Mouse (Mus musculus) CH12.LX (cell line): Measurements from ENCODE around the gene Sypl. TPM values are rescaled to one million over a fixed set of nuclear protein-coding genes. Genes with fewer than 3 reads are reported as not detected.
A peak's percentile ranks its signal among the peaks of the same experiment; 100 is the strongest.

ENCODE experiments used
- DNase-seq: peaks from one replicate; pipeline ENCODE4 v3.0.0-alpha.2; 2013; ENCODE audit errors: extremely low read depth
- H3K27ac ChIP-seq: 2 replicates; pipeline ENCODE4 v1.5.1; 2012; ENCODE audit warnings: low read depth, mild to moderate bottlenecking, control low read depth, moderate library complexity; ENCODE audit not compliant: insufficient read depth
- H3K27me3 ChIP-seq: replicated peaks from 2 replicates; pipeline ENCODE3; 2012; ENCODE audit warnings: inconsistent platforms
- H3K36me3 ChIP-seq, 2 experiments: replicated peaks in 1 of 2; 2 replicates each; pipeline versions ENCODE3 to v1.6.1; 2012; ENCODE audit warnings: inconsistent platforms in 1 of 2, low read length in 1 of 2, mild to moderate bottlenecking in 1 of 2, mixed read lengths in 1 of 2, moderate library complexity in 1 of 2; ENCODE audit not compliant: control insufficient read depth in 1 of 2, insufficient read depth in 1 of 2
- H3K4me1 ChIP-seq, 2 experiments: 2 replicates each; pipeline ENCODE4 v1.6.1; 2012; ENCODE audit warnings: inconsistent platforms in 1 of 2, moderate library complexity in 1 of 2; ENCODE audit not compliant: insufficient read depth in 2 of 2, control insufficient read depth in 1 of 2
- H3K4me2 ChIP-seq: 2 replicates; pipeline ENCODE4 v1.6.1; 2012; ENCODE audit warnings: low read depth, mild to moderate bottlenecking, control low read depth; ENCODE audit not compliant: poor library complexity, insufficient read depth, severe bottlenecking
- H3K4me3 ChIP-seq, 3 experiments: fragments of 150-350 bp in 1 of 3; sonication (generic) in 1 of 3; replicated peaks in 1 of 3; 2 replicates each; pipeline versions ENCODE3 to v1.5.1; 2011 to 2012; ENCODE audit warnings: low read depth in 2 of 3, low read length in 2 of 3, mild to moderate bottlenecking in 2 of 3, moderate library complexity in 2 of 3, control low read depth in 1 of 3, improper control_type of control experiment in 1 of 3, inconsistent platforms in 1 of 3, mixed read lengths in 1 of 3; ENCODE audit not compliant: poor library complexity in 1 of 3
- H3K79me2 ChIP-seq: replicated peaks from 2 replicates; pipeline ENCODE4 v1.6.1; 2012; ENCODE audit warnings: mild to moderate bottlenecking, moderate library complexity; ENCODE audit not compliant: control insufficient read depth, poor library complexity, insufficient read depth, severe bottlenecking; ENCODE audit errors: extremely low read depth
- H3K9ac ChIP-seq: 2 replicates; pipeline ENCODE4 v1.6.1; 2012; ENCODE audit warnings: low read depth, mild to moderate bottlenecking, control low read depth, moderate library complexity; ENCODE audit not compliant: insufficient read depth
- H3K9me3 ChIP-seq: replicated peaks from 2 replicates; pipeline ENCODE3; 2012; ENCODE audit warnings: low read length, inconsistent platforms, mixed read lengths
- BHLHE40 ChIP-seq: IDR thresholded peaks from 2 replicates; pipeline ENCODE4 v1.6.1; 2011; ENCODE audit warnings: mild to moderate bottlenecking, low read depth, low read length, improper control_type of control experiment
- CHD1 ChIP-seq: IDR thresholded peaks from 2 replicates; pipeline ENCODE4 v1.6.1; 2012; ENCODE audit warnings: low read depth, low read length, improper control_type of control experiment, inconsistent platforms
- CTCF ChIP-seq, 2 experiments: IDR thresholded peaks in 1 of 2; conservative IDR thresholded peaks in 1 of 2; 2 replicates each; pipeline ENCODE4 v1.5.1; 2011 to 2012; ENCODE audit warnings: low read depth in 2 of 2, low read length in 2 of 2, improper control_type of control experiment in 1 of 2, inconsistent platforms in 1 of 2, mild to moderate bottlenecking in 1 of 2, moderate library complexity in 1 of 2
- E2F4 ChIP-seq: IDR thresholded peaks from 2 replicates; pipeline ENCODE4 v1.6.1; 2011; ENCODE audit warnings: low read depth, low read length, improper control_type of control experiment; ENCODE audit not compliant: insufficient replicate concordance
- ELF1 ChIP-seq: IDR thresholded peaks from 2 replicates; pipeline ENCODE4 v1.6.1; 2014; ENCODE audit warnings: low read depth, mild to moderate bottlenecking, inconsistent platforms, low read length, improper control_type of control experiment
- EP300 ChIP-seq: IDR thresholded peaks from 2 replicates; pipeline ENCODE4 v1.6.1; 2011; ENCODE audit warnings: low read length, improper control_type of control experiment
- ETS1 ChIP-seq: conservative IDR thresholded peaks from 2 replicates; pipeline ENCODE4 v1.6.1; 2012; ENCODE audit warnings: low read depth, mild to moderate bottlenecking, inconsistent platforms, low read length, improper control_type of control experiment, moderate library complexity
- GABPA ChIP-seq: IDR thresholded peaks from 2 replicates; pipeline ENCODE4 v1.6.1; 2012; ENCODE audit warnings: low read depth, low read length, improper control_type of control experiment, inconsistent platforms; ENCODE audit not compliant: insufficient replicate concordance
- HCFC1 ChIP-seq: IDR thresholded peaks from 2 replicates; pipeline ENCODE4 v1.6.1; 2012; ENCODE audit warnings: low read depth, mild to moderate bottlenecking, inconsistent platforms, low read length, improper control_type of control experiment
- IRF4 ChIP-seq: IDR thresholded peaks from 2 replicates; pipeline ENCODE4 v1.6.1; 2014; ENCODE audit warnings: low read depth, mild to moderate bottlenecking, inconsistent platforms, low read length, improper control_type of control experiment
- KAT2A ChIP-seq: IDR thresholded peaks from 2 replicates; pipeline ENCODE4 v1.6.1; 2012; ENCODE audit warnings: low read length, improper control_type of control experiment, inconsistent platforms; ENCODE audit not compliant: insufficient replicate concordance
- MAZ ChIP-seq: IDR thresholded peaks from 2 replicates; pipeline ENCODE4 v1.6.1; 2012; ENCODE audit warnings: low read depth, mild to moderate bottlenecking, inconsistent platforms, low read length, improper control_type of control experiment, moderate library complexity
- MEF2A ChIP-seq: IDR thresholded peaks from 2 replicates; pipeline ENCODE4 v1.6.1; 2014; ENCODE audit warnings: low read depth, mild to moderate bottlenecking, inconsistent platforms, low read length, improper control_type of control experiment, borderline replicate concordance
- MXI1 ChIP-seq: IDR thresholded peaks from 2 replicates; pipeline ENCODE4 v1.6.1; 2011; ENCODE audit warnings: mild to moderate bottlenecking, low read depth, low read length, improper control_type of control experiment
- NELFE ChIP-seq: IDR thresholded peaks from 2 replicates; pipeline ENCODE4 v1.6.1; 2011; ENCODE audit warnings: low read depth, low read length, improper control_type of control experiment
- NRF1 ChIP-seq: IDR thresholded peaks from 2 replicates; pipeline ENCODE4 v1.6.1; 2014; ENCODE audit warnings: low read depth, mild to moderate bottlenecking, inconsistent platforms, low read length, improper control_type of control experiment, moderate library complexity
- PAX5 ChIP-seq: IDR thresholded peaks from 2 replicates; pipeline ENCODE4 v1.6.1; 2012; ENCODE audit warnings: low read length, inconsistent platforms, mixed read lengths
- POLR2A ChIP-seq: IDR thresholded peaks from 2 replicates; pipeline ENCODE4 v1.6.1; 2011; ENCODE audit warnings: low read depth, mild to moderate bottlenecking, improper control_type of control experiment, low read length
- RAD21 ChIP-seq: IDR thresholded peaks from 2 replicates; pipeline ENCODE4 v1.6.1; 2011; ENCODE audit warnings: low read depth, mild to moderate bottlenecking, low read length, improper control_type of control experiment, moderate library complexity
- SIN3A ChIP-seq: IDR thresholded peaks from 2 replicates; pipeline ENCODE4 v1.6.1; 2012; ENCODE audit warnings: low read length, improper control_type of control experiment, inconsistent platforms
- SMC3 ChIP-seq: IDR thresholded peaks from 2 replicates; pipeline ENCODE4 v1.6.1; 2011; ENCODE audit warnings: low read depth, low read length, improper control_type of control experiment
- TBP ChIP-seq: conservative IDR thresholded peaks from 2 replicates; pipeline ENCODE4 v1.6.1; 2011; ENCODE audit warnings: low read depth, low read length, improper control_type of control experiment
- TCF12 ChIP-seq: IDR thresholded peaks from 2 replicates; pipeline ENCODE4 v1.6.1; 2014; ENCODE audit warnings: low read depth, mild to moderate bottlenecking, inconsistent platforms, low read length, improper control_type of control experiment
- UBTF ChIP-seq: IDR thresholded peaks from 2 replicates; pipeline ENCODE4 v1.6.1; 2012; ENCODE audit warnings: low read depth, mild to moderate bottlenecking, inconsistent platforms, low read length, improper control_type of control experiment, moderate library complexity
- USF1 ChIP-seq: IDR thresholded peaks from 2 replicates; pipeline ENCODE4 v1.6.1; 2014; ENCODE audit warnings: low read depth, mild to moderate bottlenecking, inconsistent platforms, low read length, improper control_type of control experiment
- USF2 ChIP-seq: conservative IDR thresholded peaks from 2 replicates; pipeline ENCODE4 v1.6.1; 2011; ENCODE audit warnings: low read depth, low read length, improper control_type of control experiment
- ZC3H11A ChIP-seq: IDR thresholded peaks from 2 replicates; pipeline ENCODE4 v1.6.1; 2012; ENCODE audit warnings: low read depth, mild to moderate bottlenecking, inconsistent platforms, low read length, improper control_type of control experiment
- ZKSCAN1 ChIP-seq: IDR thresholded peaks from 2 replicates; pipeline ENCODE4 v1.6.1; 2012; ENCODE audit warnings: low read depth, inconsistent platforms, low read length, improper control_type of control experiment, borderline replicate concordance
- ZMIZ1 ChIP-seq: IDR thresholded peaks from 2 replicates; pipeline ENCODE4 v1.6.1; 2012; ENCODE audit warnings: low read depth, mild to moderate bottlenecking, inconsistent platforms, low read length, improper control_type of control experiment
- dilution Hi-C: fragments of 300-500 bp; cut with MboI; formaldehyde crosslinking; loops from 2 replicates; pipeline ENCODE4 v1.14.3; 2020; ENCODE audit warnings: low sequenced_read_pairs; ENCODE audit not compliant: extremely low pct_unique_long_range_greater_than_20kb, extremely low pct_ligation_motif_present
- in situ Hi-C: fragments of 300-500 bp; cut with MboI; formaldehyde crosslinking; loops from 3 replicates; pipeline ENCODE4 v1.14.3; 2019; ENCODE audit warnings: low sequenced_read_pairs, low pct_ligation_motif_present, low pct_unique_long_range_greater_than_20kb, mixed read lengths
- polyA plus RNA-seq: library from polyadenylated mRNA; unstranded; fragments of >175 nt; gene quantifications from 2 replicates; pipeline ENCODE4 v1.2.1, GENCODE M21; 2012; ENCODE audit warnings: low read depth; ENCODE audit not compliant: insufficient read length
- total RNA-seq, 2 experiments: library from RNA; depleted of rRNA; stranded (reverse); fragments of 300-350 nt in 1 of 2; fragments of >200 nt in 1 of 2; gene quantifications; 2 replicates each; pipeline ENCODE4 v1.2.3; 2012 to 2014

Sypl gene
- total and polyA plus RNA-seq, 3 experiments: 7.5 to 33.4 (median 25.8) TPM

DNA sequence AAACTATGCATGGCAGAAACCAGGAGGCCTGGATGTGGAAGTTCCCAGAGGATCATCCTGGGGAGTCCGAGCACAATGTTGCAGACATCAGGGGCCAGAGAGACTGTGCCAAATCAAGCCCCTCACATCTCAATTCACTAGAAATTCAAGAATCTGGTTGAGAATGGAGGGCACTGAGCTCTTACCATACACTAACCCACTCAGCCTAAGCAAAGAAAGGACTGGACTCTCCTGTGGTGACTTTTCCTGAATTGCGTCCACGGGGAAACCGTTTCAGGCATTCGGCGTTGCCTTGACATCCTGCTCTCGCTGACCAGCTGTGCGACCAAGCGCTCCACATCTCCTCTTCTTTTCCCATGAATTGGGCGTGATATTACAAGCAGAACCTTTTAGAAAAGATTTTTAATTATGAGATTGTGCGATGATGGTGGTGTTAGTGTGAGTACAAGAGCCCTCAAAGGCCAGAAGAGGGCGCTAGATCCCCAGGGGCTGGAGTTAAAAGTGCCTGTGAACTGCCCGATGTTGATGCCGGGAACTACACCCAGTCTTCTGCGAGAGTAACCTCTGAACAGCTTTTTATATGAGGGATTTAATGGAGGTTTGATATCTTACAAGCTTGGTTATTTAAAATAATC, 43.0 kb upstream of the Sypl start:
- Histone ChIP-seq H3K4me1 (peaks cover 0 to 10% of the 10 kb centered on the region in 2 experiments; a peak in 2 of 4 replicates), H3K27ac (no peak overlapping the region), H3K27me3 (no peaks in the 10 kb centered on the region), H3K4me3 (peak overlapping the region; percentile 5 to 32 (median 27)), H3K36me3 (no peaks in the 10 kb centered on the region), H3K4me2 (peak overlapping the region; percentile 91), H3K9me3 (no peaks in the 10 kb centered on the region), H3K9ac (peak overlapping the region; percentile 43), H3K79me2 (no peaks in the 10 kb centered on the region)
- peak; percentile 89 for DNase-seq
- TF ChIP-seq USF2 (no peak), SIN3A (no peak), TCF12 (no peak), MAZ (no peak), POLR2A (no peak), RAD21 (peak; percentile 69), IRF4 (no peak), BHLHE40 (no peak), KAT2A (no peak), GABPA (no peak), MEF2A (no peak), SMC3 (peak; percentile 57), TBP (no peak), ELF1 (no peak), UBTF (no peak), NRF1 (no peak), ZC3H11A (0 out of 2 replicates have a peak, but pooled peaks have one; percentile 11), ETS1 (no peak), NELFE (no peak), USF1 (no peak), HCFC1 (no peak), ZKSCAN1 (no peak), MXI1 (no peak), CHD1 (no peak), ZMIZ1 (no peak), EP300 (no peak), PAX5 (no peak), E2F4 (no peak), CTCF (conservative IDR thresholded peaks at IDR 0.05 in 1 of 2, IDR thresholded peaks at IDR 0.05 in 1 of 2; ENCODE audit: low read depth in 2 of 2, low read length in 2 of 2) (peak; percentile 87 to 89)
- dilution Hi-C loops (no loop called here), in situ Hi-C loops (no loop called here)
